Mouse (Mus musculus) T-helper 17 cell (primary cell): ENCODE results near the gene Iqgap2.

ENCODE experiments used
- in situ Hi-C, 2 experiments: fragments of 300-600 bp; cut with MboI, MseI; formaldehyde crosslinking; loops; 1 replicate in 1 of 2; 2 replicates in 1 of 2; pipeline ENCODE4 v1.15.1; 2025; ENCODE audit warnings: high pct_unique_total_duplicates in 2 of 2

The Iqgap2 gene

GRCm38 (mm10) chr13:95623042-95623441, 268.7 kb downstream of the Iqgap2 start:
- in situ Hi-C loops, result no loop called here

GRCm38 (mm10) chr13:95621563-95621962, 270.2 kb downstream of the Iqgap2 start:
- in situ Hi-C loops, result no loop called here

GRCm38 (mm10) chr13:95618859-95619258, 272.9 kb downstream of the Iqgap2 start:
- in situ Hi-C loops, result no loop called here

- in situ Hi-C loops, result no loop called here
Observed at GRCm38 (mm10) chr13:95618309-95618712, 273.4 kb downstream of the Iqgap2 start, which contains the start of gene F2r. Gene F2r, minus strand, starts transcription at chr13:95618487.

- in situ Hi-C loops, result no loop called here
Observed at GRCm38 (mm10) chr13:95617671-95618171, 274.0 kb downstream of the Iqgap2 start.

- in situ Hi-C loops, result no loop called here
Observed at GRCm38 (mm10) chr13:95617082-95617670, 274.5 kb downstream of the Iqgap2 start.

GRCm38 (mm10) chr13:95616512-95616911, 275.2 kb downstream of the Iqgap2 start:
- in situ Hi-C loops, result no loop called here

GRCm38 (mm10) chr13:95614757-95615156, 277.0 kb downstream of the Iqgap2 start:
- in situ Hi-C loops, result no loop called here

GRCm38 (mm10) chr13:95612243-95612642, 279.5 kb downstream of the Iqgap2 start:
- in situ Hi-C loops, result no loop called here

- in situ Hi-C loops, result no loop called here
Observed at GRCm38 (mm10) chr13:95611752-95612151, 280.0 kb downstream of the Iqgap2 start.

GRCm38 (mm10) chr13:95610786-95611562, 280.7 kb downstream of the Iqgap2 start:
- in situ Hi-C loops, result no loop called here

- in situ Hi-C loops, result no loop called here
Observed at GRCm38 (mm10) chr13:95609088-95609420, 282.7 kb downstream of the Iqgap2 start.

GRCm38 (mm10) chr13:95608416-95609087, 283.2 kb downstream of the Iqgap2 start:
- in situ Hi-C loops, result no loop called here

- in situ Hi-C loops, result no loop called here
Observed at GRCm38 (mm10) chr13:95607019-95607418, 284.7 kb downstream of the Iqgap2 start.

- in situ Hi-C loops, result no loop called here
Observed at GRCm38 (mm10) chr13:95604288-95604687, 287.4 kb downstream of the Iqgap2 start.

GRCm38 (mm10) chr13:95599833-95600359, 291.8 kb downstream of the Iqgap2 start:
- in situ Hi-C loops, result no loop called here

- in situ Hi-C loops, result no loop called here
Observed at GRCm38 (mm10) chr13:95598232-95598920, 293.3 kb downstream of the Iqgap2 start.

GRCm38 (mm10) chr13:95597578-95597977, 294.1 kb downstream of the Iqgap2 start:
- in situ Hi-C loops, result no loop called here

GRCm38 (mm10) chr13:95596689-95597088, 295.0 kb downstream of the Iqgap2 start:
- in situ Hi-C loops, result no loop called here

GRCm38 (mm10) chr13:95595921-95596320, 295.8 kb downstream of the Iqgap2 start:
- in situ Hi-C loops, result no loop called here

- in situ Hi-C loops, result no loop called here
Observed at GRCm38 (mm10) chr13:95595411-95595810, 296.3 kb downstream of the Iqgap2 start.

GRCm38 (mm10) chr13:95592860-95593259, 298.9 kb downstream of the Iqgap2 start:
- in situ Hi-C loops, result no loop called here
